Mouse (Mus musculus) brain, adult 2 months (tissue): ENCODE data around the gene Nod1.
"Not testable (repeated sequence)": the region's sequence is repeated elsewhere in the genome, so short reads cannot be mapped to it uniquely, and the experiment has no call there.

Experiments used
- DNase-seq: peaks from one replicate; pipeline ENCODE4 v3.0.0; 2011; ENCODE audit warnings: low read depth, low spot score

The Nod1 gene

GRCm38 (mm10) chr6:54983526-54984050 is 11.2 kb upstream of the Nod1 start:
- no peak for DNase-seq

GRCm38 (mm10) chr6:54979426-54979825 is 7.0 kb upstream of the Nod1 start:
- DNase-seq: no peak

GRCm38 (mm10) chr6:54975616-54976015 is 3.2 kb upstream of the Nod1 start:
- no peak for DNase-seq

- DNase-seq: peak; percentile 35
Observed at GRCm38 (mm10) chr6:54974501-54974900, 2.1 kb upstream of the Nod1 start.

GRCm38 (mm10) chr6:54972929-54973211 is 458 bp upstream of the Nod1 start:
- peak; percentile 50 for DNase-seq

GRCm38 (mm10) chr6:54971731-54972110 is 691 bp downstream of the Nod1 start:
- DNase-seq: no peak

GRCm38 (mm10) chr6:54970506-54970905 is 1.9 kb downstream of the Nod1 start:
- no peak for DNase-seq

GRCm38 (mm10) chr6:54969801-54970200 is 2.6 kb downstream of the Nod1 start:
- DNase-seq: no peak

GRCm38 (mm10) chr6:54967591-54967990 is 4.8 kb downstream of the Nod1 start:
- DNase-seq: no peak

- DNase-seq: no peak
Observed at GRCm38 (mm10) chr6:54965234-54965633, 7.2 kb downstream of the Nod1 start.

GRCm38 (mm10) chr6:54964755-54965154 is 7.7 kb downstream of the Nod1 start:
- DNase-seq: no peak

GRCm38 (mm10) chr6:54963599-54963998 is 8.8 kb downstream of the Nod1 start:
- DNase-seq: no peak

- DNase-seq: no peak
Observed at GRCm38 (mm10) chr6:54957655-54958054, 14.8 kb downstream of the Nod1 start.

GRCm38 (mm10) chr6:54956425-54956824 is 16.0 kb downstream of the Nod1 start:
- peak; percentile 33 for DNase-seq

- DNase-seq: no peak
Observed at GRCm38 (mm10) chr6:54955949-54956348, 16.5 kb downstream of the Nod1 start.

GRCm38 (mm10) chr6:54954659-54955414 is 17.6 kb downstream of the Nod1 start:
- peak; percentile 8 for DNase-seq

- DNase-seq: not testable (repeated sequence)
Observed at GRCm38 (mm10) chr6:54953399-54953798, 19.0 kb downstream of the Nod1 start.

- no peak for DNase-seq
Observed at GRCm38 (mm10) chr6:54952542-54952941, 19.9 kb downstream of the Nod1 start.

GRCm38 (mm10) chr6:54948682-54949081 is 23.7 kb downstream of the Nod1 start:
- no peak for DNase-seq

GRCm38 (mm10) chr6:54946241-54946953 is 26.0 kb downstream of the Nod1 start:
- DNase-seq: no peak

GRCm38 (mm10) chr6:54944551-54944950 is 27.9 kb downstream of the Nod1 start:
- DNase-seq: no peak

GRCm38 (mm10) chr6:54943753-54944152 is 28.7 kb downstream of the Nod1 start:
- no peak for DNase-seq

GRCm38 (mm10) chr6:54943292-54943691 is 29.1 kb downstream of the Nod1 start:
- no peak for DNase-seq
